ENCODE assay signal across 14 mouse cellular contexts in the genomic region with DNA sequence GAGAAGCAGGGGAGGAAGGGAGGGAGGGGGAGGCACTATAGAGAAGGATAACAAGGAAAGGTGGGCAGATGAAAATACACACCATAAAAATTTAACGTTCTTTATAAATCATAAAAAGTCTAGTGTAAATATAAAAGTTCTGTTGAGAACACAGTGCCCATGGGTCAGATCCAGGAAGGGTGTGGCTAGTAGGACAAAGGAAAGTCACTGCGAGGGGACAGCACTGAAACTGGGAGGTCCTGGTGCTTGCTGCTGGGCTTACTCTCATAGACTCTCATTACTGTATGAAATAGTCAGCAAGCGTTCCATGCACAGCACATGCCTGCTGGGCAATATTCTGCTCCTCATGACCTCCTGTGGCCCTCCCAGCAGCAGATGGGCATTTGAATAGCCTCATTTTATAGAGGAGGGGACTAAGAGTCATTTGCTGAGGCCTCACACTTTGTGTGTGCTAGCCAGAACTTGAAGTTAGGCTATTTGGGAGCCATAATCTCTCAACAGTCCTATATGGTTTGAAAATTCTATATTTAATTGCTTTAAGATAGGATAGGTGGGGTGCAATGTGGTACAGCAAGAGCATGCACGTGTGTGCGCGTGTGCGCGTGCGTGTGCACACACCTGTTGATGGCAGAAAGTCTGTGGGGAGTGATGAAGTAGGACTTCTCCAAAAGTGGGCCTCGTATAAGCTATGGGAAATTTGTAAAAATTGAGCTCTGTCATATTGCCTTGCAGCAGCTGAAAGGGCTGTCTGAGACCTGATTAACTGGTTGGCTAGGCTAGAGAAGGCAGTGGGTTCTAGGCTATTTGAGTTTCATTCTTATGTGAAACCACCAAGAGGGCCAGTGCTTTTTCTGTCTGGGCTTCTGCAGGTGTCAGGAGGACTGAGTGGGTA. TPM values are rescaled to one million over a fixed set of nuclear protein-coding genes. Genes with fewer than 3 reads are reported as not detected.
DNase-seq lines count a peak whose midpoint lies in the region; ATAC-seq and TF ChIP-seq lines count a peak whose summit lies in the region.
"Had no signal": no experiment of that assay in that cellular context is flagged by ENCODE, and none has a peak within 500 bp of the region (broad histone marks: within the 10 kb centered on the region; RNA-seq: fewer than 3 reads in every experiment).

No protein-coding gene starts in this region.

- peaks cover 48 to 52% of the 10 kb centered on the region in 2 experiments for H3K4me1 ChIP-seq in ES-E14 (ENCODE audit: control insufficient read depth in 2 of 2, insufficient read depth in 2 of 2, low read length in 2 of 2, poor library complexity in 1 of 2)
- peaks cover 10% of the 10 kb centered on the region for H3K4me1 ChIP-seq in intestine, embryonic 16.5 days (ENCODE audit: control insufficient read depth, insufficient read depth, low read length)
- H3K4me1 ChIP-seq: heart, embryonic 13.5 days had no signal

- no peaks in the 10 kb centered on the region for H3K36me3 ChIP-seq in ES-E14 (ENCODE audit: control insufficient read depth, insufficient read depth, low read length, poor library complexity, severe bottlenecking)
- H3K36me3 ChIP-seq in intestine, embryonic 16.5 days (ENCODE audit: control insufficient read depth, insufficient read depth, low read length): no peaks in the 10 kb centered on the region
- H3K36me3 ChIP-seq: heart, embryonic 13.5 days; liver, embryonic 12.5 days had no signal

- no peaks in the 10 kb centered on the region for H3K9me3 ChIP-seq in ES-E14 (ENCODE audit: control insufficient read depth, insufficient read depth, low read depth, low read length)
- H3K9me3 ChIP-seq in intestine, embryonic 16.5 days (ENCODE audit: control insufficient read depth, low read length): no peaks in the 10 kb centered on the region
- H3K9me3 ChIP-seq: heart, embryonic 13.5 days; liver, embryonic 12.5 days had no signal

- in situ Hi-C loops in ES-E14 (cut with MboI; ENCODE audit: low sequenced_read_pairs in 2 of 2, unreplicated experiment in 2 of 2): no loop called here

- DNase-seq in kidney, postnatal 25 days: peak; percentile 44 to 70
- no peak for DNase-seq in kidney, postnatal 10 days
- no peak for DNase-seq in ES-E14 (ENCODE audit: low read depth, low spot score)
- peak; percentile 10 for DNase-seq in retina, embryonic 14.5 days (ENCODE audit: low spot score)
- no peak for DNase-seq in right cerebral cortex, postnatal 4 days
- DNase-seq in frontal cortex, postnatal 36 days (ENCODE audit: low spot score in 2 of 2): no peak
- DNase-seq: cerebellum, postnatal 14 days; thymus, postnatal 36 days had no signal

- no peak overlapping the region for H3K4me2 ChIP-seq in intestine, embryonic 16.5 days (ENCODE audit: low read depth, low read length)
- H3K4me2 ChIP-seq: heart, embryonic 13.5 days; liver, embryonic 12.5 days had no signal

- no peaks in the 10 kb centered on the region for H3K27me3 ChIP-seq in intestine, embryonic 16.5 days (replicated peaks; ENCODE audit: control insufficient read depth, insufficient read depth, low read length)
- H3K27me3 ChIP-seq: heart, embryonic 13.5 days; liver, embryonic 12.5 days had no signal

- ATAC-seq in intestine, embryonic 16.5 days: no peak
- ATAC-seq: liver, embryonic 12.5 days had no signal

- 80% methylated on average over 10 of the region's 10 CpGs for WGBS in intestine, embryonic 16.5 days

- H3K27ac ChIP-seq in ES-E14 (ENCODE audit: insufficient read depth, low read depth, low read length, poor library complexity, severe bottlenecking): peak overlapping the region; percentile 98; the same call in 1 of the 2 replicates
- peak overlapping the region; percentile 4; the same call in 1 of the 2 replicates for H3K27ac ChIP-seq in intestine, embryonic 16.5 days (ENCODE audit: low read length)
- H3K27ac ChIP-seq: heart, embryonic 13.5 days; liver, embryonic 12.5 days had no signal

- no peak overlapping the region for H3K4me3 ChIP-seq in ES-E14 (ENCODE audit: insufficient read depth in 1 of 2, low read depth in 1 of 2, low read length in 2 of 2, poor library complexity in 1 of 2, severe bottlenecking in 1 of 2)
- H3K4me3 ChIP-seq in intestine, embryonic 16.5 days (ENCODE audit: low read length): no peak overlapping the region
- H3K4me3 ChIP-seq: heart, embryonic 13.5 days; liver, embryonic 12.5 days had no signal

- H3K9ac ChIP-seq in ES-E14 (ENCODE audit: insufficient read depth, low read depth, low read length, poor library complexity, severe bottlenecking): peak overlapping the region; percentile 30; the same call in 1 of the 2 replicates
- no peak overlapping the region for H3K9ac ChIP-seq in intestine, embryonic 16.5 days (ENCODE audit: low read depth, low read length)
- H3K9ac ChIP-seq: heart, embryonic 13.5 days; liver, embryonic 12.5 days had no signal

TF ChIP-seq in ES-E14, 5 proteins besides CTCF, POLR2A, EP300 and RAD21:
- TF ChIP-seq MAFK (IDR thresholded peaks at IDR 0.05; ENCODE audit: insufficient read depth, low read depth, low read length) (no peak), ZC3H11A (IDR thresholded peaks at IDR 0.05; ENCODE audit: borderline replicate concordance, low read depth, low read length) (no peak), HCFC1 (IDR thresholded peaks at IDR 0.05; ENCODE audit: borderline replicate concordance, insufficient read depth, low read length) (no peak), ZNF384 (IDR thresholded peaks at IDR 0.05; ENCODE audit: low read depth, low read length) (no peak), CHD2 (IDR thresholded peaks at IDR 0.05; ENCODE audit: low read depth, low read length) (no peak)

RNA-seq across cellular contexts. Expression of gene Cxcl17, which starts 22.2 kb away (rescaled TPM):
- 0.31 TPM in 1 of 2 replicates, not detected in the other for total RNA-seq in ES-E14 (2012; rRNA removed)
- 0.18 and 0.43 TPM in 2 replicates for polyA plus RNA-seq in intestine, embryonic 16.5 days (2015; fragmentation: Nextera tagmentation; extraction: Ambion mirVana)
- total RNA-seq: left cerebral cortex, adult 18-20 months; neutrophil, adult 5-6 weeks had no signal
- polyA plus RNA-seq: frontal cortex, adult 2 months; liver, embryonic 12.5 days had no signal

RNA-seq across cellular contexts. Expression of gene Lipe, which starts 36.4 kb away (rescaled TPM):
- total RNA-seq in ES-E14 (2012; rRNA removed): 3.8 and 4.7 TPM in 2 replicates
- polyA plus RNA-seq in intestine, embryonic 16.5 days (2015; fragmentation: Nextera tagmentation; extraction: Ambion mirVana): 9.1 and 11.8 TPM in 2 replicates

RNA-seq across cellular contexts. Expression of gene Ceacam1, which starts 42.5 kb away (rescaled TPM):
- 5.6 and 16.0 TPM in 2 replicates for total RNA-seq in ES-E14 (2012; rRNA removed)
- polyA plus RNA-seq in intestine, embryonic 16.5 days (2015; fragmentation: Nextera tagmentation; extraction: Ambion mirVana): 40.6 and 46.7 TPM in 2 replicates

Comparison
In these comparisons a context has a peak if more than half of its experiments do, and no peak if none do; other contexts are left out.
1. DNase-seq: peak in kidney, postnatal 25 days (2 of 2) and retina, embryonic 14.5 days (single experiment); none in kidney, postnatal 10 days (single experiment), ES-E14 (single experiment), right cerebral cortex, postnatal 4 days (single experiment) and frontal cortex, postnatal 36 days (0 of 2).